Mouse (Mus musculus) megakaryocyte, adult 5-6 weeks (primary cell): ENCODE results near the gene Cxcl15. TPM values are rescaled to one million over a fixed set of nuclear protein-coding genes. Genes with fewer than 3 reads are reported as not detected.

Source experiments
- ATAC-seq: 2 replicates; pipeline ENCODE4 v1.8.0; 2016; ENCODE audit warnings: mild to moderate bottlenecking, inconsistent platforms; ENCODE audit not compliant: poor library complexity, severe bottlenecking
- total RNA-seq, 2 experiments: library from RNA; stranded (forward) in 1 of 2; stranded (reverse) in 1 of 2; fragments of 153-499, 151-499 nt in 1 of 2; fragments of 221-1000, 200-1000 nt in 1 of 2; gene quantifications; 2 replicates each; pipeline versions ENCODE4 v1.2.3 to v1.2.4; 2015 to 2017

Gene Cxcl15
- total RNA-seq (2015) (not detected in 2 replicates), total RNA-seq (2017) (not detected in 2 replicates)

DNA sequence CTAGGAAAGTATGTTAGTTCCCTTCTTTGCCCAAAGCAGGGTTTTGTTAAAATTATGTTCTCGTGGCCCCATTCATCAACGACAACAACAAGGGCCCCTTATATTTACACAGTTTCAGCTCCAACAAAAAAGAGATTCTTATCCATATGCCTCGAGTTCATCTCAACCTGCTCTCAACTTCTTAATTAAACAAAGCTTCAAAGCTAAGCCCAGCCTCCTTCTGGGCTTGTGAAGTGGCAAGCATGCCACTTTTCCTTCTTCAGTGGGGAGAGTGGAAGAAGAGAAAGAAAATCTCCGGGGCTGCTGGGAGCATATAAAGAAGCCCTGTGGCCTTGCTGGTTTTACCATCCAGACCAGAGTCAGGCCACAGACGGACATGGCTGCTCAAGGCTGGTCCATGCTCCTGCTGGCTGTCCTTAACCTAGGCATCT is at the start of gene Cxcl15:
TSS of gene Cxcl15 (plus strand) at position 340 of the 431 bp plus-strand sequence.
- no peak for ATAC-seq

DNA sequence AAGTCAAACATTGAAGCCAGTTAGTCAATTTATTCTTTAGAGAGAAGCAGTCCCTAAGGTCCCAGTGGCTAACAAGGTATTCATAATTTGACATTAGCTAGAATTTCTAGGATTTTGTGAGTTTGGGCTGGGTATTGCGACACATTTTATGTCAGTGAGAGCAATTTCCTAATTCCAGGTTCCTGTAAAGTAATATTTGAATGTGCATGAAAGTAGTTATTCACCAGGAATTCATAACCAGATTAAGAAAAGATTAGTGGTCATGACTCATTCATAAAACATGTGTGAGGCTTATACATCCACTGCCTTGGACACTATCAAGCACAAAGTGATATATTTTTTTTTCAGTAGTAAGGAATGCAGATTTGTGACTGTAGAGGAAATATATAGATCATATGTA is 40.4 kb upstream of the Cxcl15 start:
- no peak for ATAC-seq

DNA sequence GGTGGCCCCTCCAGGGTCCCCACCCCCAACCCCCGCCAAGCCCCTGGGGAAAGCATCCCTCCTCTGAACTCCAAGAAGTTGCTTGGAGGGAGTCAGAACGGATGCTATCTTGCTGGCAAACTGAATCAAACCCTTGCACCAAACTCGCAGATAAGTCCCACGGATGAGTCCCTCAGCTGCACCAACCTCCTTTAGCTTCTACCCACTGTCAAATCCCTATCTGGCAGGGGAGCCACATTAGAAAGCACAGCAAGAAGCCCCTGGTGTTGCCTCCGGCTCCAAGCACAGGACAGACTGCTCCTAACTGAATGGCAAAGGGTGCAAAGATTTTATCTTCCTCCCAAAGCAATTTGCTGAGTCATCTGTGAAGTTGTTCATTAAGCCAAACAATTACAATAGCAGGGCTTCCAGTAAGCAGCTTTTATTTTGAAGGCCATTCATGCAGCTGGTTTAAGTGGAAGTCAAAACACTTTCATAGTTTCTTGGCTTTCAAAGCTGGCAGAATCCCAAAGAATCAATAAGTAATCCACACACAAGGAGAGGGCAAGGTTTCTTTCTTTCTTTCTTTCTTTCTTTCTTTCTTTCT is 36.2 kb upstream of the Cxcl15 start:
- ATAC-seq: no peak

DNA sequence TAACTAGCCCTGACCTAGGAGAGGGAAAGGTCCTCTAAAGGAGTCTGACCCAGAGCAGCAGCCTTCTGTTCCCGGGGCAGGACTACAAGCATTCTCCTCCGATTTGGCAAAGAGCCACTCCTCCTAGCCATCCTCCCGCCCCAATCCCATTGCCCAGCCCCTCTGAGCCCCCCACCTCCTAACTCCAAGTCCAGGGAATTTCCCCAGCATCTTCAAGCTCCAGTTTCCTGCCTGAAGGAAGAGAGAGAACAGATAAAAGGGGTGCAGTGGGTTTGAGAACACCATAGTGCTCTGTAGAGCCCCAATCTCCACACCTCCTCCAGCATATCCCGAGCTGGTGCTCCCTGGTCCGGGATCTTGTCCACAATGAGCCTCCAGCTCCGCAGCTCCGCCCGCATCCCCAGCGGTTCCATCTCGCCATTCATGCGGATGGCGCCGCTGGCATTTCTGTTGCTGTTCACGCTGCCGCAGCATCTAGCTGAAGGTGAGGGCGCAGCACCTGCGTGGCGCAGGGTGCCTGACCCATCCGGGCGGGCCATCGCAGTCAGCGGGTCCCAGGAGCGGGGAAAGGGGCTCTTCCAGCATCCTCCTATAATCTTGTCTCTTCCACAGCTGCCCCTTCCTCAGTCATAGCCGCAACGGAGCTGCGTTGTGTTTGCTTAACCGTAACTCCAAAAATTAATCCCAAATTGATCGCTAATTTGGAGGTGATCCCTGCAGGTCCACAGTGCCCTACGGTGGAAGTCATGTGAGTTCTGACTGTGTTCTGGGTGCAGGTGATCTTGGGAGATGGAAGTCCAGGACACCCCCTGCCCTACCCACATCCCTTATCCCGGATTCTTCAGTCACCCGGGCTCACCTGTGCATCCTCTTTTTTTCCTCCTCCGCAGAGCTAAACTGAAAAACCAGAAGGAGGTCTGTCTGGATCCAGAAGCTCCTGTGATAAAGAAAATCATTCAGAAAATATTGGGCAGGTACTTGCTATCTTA is 35.0 kb upstream of the Cxcl15 start, which contains the start of gene Cxcl5:
TSS of gene Cxcl5 (plus strand) at position 284 of the 989 bp plus-strand sequence.
- ATAC-seq: peak; percentile 36; the same call in 1 of the 2 replicates

DNA sequence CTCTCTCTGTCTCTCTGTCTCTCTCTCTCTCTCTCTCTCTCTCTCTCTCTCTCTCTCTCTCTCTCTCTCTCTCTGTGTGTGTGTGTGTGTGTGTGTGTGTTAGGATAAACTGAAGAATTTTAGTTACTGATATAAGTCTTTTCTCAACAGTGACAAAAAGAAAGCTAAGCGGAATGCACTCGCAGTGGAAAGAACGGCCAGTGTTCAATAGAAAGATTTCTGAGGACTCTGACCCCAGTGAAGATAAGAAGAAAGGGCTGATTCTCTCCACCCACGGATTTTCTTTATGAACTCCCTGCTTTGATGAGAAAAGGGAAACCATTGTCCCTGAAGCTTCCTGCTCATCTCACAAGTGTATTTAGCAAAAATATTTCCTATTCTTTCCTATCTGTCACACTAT is 34.0 kb upstream of the Cxcl15 start:
- ATAC-seq: no peak

DNA sequence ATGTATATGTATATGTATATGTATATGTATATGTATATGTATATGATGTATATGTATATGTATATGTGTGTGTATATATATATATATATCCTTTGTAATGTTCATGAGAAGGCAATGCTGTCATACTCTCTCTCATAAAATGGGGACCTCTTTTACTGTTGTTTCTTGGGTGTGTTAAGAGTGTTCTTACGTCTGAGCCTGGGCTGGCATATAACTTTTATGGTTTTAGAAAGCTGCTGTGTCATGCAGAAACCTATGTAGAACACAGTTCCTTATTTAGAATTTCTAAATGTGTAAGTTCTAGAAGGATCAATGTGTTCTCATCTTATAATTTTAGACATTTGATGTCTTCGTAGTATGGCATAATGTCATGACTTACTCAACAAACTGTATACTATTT is 33.5 kb upstream of the Cxcl15 start:
- ATAC-seq: peak; percentile 58; the same call in 1 of the 2 replicates

DNA sequence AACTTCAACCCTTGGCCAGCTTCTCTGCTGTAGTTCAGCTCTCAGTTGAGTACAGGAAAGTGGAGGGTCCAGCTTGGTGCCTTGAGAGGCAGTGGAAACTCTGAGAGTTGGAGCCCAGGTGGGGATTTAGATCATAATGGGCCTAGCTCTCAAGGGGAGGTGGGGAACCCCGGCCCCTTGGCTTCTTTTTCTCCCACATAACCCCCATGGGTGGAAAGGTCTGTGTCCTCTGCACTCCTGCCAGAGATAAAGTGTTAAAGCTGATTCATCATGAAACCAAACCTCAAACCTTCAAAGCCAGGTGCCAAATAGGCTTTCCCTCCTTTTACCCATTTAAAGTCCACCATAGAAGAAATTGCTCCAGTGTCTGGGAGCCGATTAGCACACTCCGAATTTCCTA is 32.5 kb upstream of the Cxcl15 start:
- no peak for ATAC-seq

DNA sequence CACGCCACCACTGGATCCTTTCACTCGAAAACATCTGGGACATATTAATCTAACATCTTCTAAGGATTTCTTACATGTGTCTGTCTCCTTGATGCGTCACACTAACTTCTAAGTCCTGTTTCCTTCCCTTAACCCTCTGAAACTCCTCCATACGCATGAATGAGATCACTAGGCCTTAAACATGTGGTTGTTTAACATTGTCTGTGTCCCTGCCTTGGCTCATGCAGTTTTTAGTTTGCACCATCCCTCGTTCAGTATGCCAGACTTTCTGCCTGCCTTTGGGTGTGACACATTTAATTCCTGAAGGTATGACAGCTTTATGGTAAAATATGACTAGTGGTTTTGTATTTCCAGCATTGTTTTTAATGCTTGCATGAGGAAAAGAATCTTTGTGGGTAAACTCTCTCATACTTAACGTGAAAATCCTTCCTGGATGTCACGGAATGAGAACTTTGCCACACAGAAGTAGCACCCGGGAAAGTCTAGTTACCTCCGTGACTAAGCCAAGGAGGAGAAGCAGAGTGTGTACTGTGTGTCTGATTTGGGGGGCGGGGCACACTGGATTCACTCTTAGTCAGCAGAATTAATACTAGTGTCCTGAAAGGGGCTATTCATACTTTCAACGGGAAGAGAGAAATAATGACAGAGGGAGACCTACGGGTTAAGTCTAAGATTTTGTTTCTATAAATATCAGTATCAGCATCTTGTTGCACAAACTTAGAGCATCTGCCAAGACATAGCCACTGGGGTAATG is 30.2 kb upstream of the Cxcl15 start:
- no peak for ATAC-seq

DNA sequence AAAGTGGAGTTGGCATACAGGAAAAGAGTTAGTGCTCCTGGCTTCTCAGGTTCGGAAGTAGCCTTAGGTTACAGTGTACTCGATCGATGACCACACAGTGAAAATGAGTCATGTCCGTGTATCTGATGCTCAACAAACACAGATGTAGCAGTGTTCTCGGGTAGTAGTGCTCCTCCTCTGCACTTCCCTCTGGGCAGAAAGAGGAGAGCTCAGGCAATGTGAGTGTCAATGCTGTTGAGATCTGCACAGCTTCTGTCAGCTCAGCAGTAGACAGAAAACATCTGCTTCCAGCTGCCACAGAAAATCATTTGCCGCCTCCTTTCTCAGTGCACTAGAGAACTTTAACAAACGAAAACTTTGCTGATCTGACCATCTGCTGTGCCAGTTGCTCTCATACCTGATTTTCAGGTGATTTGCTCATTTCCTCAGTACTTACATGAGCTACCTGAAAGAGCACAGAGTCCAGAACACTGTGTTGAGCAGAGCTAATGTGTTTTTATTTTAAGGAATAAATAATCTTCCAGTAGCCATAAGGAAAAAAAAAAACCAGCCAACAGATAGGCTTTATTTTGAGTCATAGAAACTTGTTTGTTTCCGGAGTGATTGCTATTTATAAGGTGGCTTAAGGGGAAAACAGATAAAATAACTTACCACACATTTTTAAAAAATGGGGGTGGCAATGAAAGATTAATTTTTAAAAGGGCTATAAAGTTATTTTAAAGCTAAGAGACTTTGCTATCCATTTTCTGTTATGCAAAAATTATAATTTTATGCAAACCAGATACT is 28.3 kb upstream of the Cxcl15 start:
- no peak for ATAC-seq

DNA sequence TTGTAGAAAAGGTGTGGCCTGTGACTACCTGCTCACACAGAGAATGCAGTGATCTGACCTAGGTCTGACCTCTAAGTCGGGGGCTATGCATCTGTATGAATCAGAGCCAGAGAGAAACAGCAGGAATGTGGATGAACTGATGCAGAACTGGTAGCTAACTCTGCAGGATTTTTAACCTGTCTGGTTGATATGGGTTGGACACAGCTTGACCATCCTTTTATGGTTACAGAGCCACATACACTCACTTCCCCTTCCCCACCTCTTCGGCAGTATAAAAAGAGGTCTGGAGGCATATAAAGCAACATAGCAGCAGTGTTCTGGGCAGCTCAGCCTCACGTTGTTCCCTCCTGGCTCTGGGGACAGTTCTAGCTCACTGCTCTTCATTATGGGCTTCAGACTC is 26.1 kb upstream of the Cxcl15 start, which contains the start of gene Ppbp:
TSS of gene Ppbp (plus strand) at position 301 of the 400 bp plus-strand sequence.
- no peak for ATAC-seq

DNA sequence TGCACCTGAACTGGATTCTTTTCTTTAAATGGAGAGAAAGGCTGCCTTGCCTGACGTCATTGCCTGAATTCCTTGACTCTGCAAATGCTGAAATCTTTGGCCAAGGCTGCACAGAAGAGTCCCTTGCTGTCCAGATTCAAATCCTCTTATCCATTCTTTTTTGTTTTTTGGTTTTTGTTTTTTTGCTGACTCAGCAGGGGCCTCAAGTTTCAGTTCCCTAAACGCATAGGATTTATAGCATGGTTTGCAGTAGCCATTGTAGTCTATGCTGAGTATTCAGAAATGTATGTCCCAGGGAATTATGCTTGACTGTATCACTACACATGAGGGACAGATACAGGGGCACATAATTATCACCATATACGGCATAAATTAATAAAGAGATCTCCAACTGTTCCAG is 23.0 kb upstream of the Cxcl15 start:
- peak; percentile 57 for ATAC-seq

DNA sequence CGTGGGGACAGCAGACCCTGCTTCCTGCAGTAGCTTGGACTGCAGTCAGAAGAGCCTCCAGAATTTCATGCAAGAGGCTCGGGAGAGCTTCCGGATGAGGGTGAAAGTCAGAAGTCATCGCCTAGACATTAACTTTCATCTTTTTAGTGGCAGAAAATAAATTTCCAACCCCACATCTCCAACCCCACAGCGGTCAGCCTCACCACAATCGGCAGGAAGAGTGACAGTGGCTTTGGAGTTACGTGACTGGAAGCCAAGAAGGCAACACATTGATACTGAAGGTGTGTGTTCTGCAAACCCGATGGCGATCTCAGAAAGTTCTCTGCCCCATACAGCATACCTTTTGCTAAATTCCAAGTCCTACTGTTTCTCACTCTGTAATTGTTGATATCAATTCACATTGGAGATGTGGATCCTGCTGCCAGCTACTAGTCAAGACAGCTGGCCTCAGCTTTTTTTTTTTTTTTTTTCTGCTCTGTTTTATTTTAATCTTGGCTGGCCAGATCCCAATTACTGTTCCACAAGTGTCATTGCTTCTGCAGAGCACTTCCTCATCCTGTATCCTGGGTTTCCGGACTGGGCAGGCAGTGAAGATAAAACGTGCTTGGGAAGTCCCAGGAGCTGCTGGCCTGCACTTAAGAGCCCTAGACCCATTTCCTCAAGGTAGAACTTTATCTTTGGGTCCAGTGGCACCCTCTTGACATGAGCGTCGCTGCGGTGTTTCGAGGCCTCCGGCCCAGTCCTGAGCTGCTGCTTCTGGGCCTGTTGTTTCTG is 22.3 kb upstream of the Cxcl15 start, which contains the start of gene Pf4:
TSS of gene Pf4 (plus strand) at position 556 of the 774 bp plus-strand sequence.
- ATAC-seq: peak; percentile 46

DNA sequence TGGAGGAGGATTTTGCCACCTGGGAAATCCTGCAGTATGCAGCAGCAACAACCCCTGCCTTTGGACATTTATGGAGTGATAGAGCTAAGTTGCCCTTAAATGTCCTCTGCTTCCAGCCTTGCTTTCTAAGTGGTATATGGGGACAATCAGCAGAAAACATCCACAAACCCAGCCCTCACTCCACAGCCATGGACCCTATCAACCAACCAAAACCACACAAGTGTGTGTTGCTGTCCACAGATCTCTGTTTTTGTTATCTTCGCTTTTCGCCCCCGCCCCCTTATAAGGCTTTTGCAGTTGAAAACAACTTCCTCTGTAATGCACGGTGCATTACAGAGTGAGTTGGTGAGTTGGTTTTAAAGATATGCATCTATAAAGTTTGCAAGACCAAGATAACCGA is 18.8 kb upstream of the Cxcl15 start:
- ATAC-seq: peak; percentile 45

DNA sequence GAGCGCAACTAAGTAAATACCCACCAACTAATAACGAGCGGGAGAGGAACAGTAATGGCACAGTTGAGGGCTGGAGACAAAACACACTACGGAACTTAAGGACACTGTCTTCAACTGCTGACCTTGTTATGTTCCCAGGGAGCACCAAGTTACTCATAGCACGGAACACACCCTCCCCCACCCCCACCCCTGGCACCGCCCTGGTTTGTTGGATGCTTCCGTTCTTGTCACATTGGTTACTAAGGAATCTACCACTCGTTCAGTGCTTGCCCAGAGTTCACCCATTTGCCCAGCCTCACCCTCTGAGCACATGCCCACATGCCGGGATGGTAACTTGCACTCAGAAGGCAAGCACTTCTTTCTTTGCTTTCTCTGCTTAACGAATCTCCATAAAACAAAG is 16.7 kb upstream of the Cxcl15 start:
- no peak for ATAC-seq

DNA sequence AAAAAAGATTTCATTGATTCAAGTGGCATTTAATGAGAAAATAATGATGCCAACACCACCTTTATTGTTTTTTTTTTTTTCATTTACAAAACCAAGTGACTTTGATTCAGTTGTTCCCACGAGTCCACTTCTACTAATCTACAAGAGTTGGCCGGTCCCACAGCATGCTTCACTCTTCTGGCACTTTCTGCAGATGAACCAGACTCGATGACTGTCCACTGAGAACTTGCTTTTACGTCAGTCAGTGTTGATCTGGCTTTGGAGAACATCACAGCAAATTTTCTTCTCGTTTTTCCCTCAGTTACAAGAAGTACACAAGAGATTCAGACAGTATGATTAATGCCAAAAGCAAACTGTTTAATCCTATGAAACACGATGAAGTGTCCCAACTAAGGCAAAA is 15.5 kb upstream of the Cxcl15 start:
- no peak for ATAC-seq

DNA sequence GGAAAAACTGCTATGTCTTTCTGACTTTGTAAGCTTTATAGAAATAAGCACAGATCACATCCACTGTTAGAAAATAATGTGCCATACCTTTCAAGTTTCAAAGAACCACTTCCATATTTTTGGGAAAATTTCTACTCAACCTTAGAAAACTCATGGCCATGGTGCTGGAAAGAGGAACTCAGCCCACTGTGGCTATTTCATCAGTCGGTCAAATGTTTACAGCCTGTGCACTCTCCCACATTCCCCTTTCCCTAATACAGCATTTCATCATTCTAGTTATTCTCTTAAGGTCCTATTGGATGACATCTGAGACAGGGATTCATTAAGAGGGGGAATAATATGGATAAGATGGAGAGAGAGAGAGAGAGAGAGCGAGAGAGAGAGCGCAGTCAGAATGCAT is 10.6 kb upstream of the Cxcl15 start:
- ATAC-seq: peak; percentile 38

DNA sequence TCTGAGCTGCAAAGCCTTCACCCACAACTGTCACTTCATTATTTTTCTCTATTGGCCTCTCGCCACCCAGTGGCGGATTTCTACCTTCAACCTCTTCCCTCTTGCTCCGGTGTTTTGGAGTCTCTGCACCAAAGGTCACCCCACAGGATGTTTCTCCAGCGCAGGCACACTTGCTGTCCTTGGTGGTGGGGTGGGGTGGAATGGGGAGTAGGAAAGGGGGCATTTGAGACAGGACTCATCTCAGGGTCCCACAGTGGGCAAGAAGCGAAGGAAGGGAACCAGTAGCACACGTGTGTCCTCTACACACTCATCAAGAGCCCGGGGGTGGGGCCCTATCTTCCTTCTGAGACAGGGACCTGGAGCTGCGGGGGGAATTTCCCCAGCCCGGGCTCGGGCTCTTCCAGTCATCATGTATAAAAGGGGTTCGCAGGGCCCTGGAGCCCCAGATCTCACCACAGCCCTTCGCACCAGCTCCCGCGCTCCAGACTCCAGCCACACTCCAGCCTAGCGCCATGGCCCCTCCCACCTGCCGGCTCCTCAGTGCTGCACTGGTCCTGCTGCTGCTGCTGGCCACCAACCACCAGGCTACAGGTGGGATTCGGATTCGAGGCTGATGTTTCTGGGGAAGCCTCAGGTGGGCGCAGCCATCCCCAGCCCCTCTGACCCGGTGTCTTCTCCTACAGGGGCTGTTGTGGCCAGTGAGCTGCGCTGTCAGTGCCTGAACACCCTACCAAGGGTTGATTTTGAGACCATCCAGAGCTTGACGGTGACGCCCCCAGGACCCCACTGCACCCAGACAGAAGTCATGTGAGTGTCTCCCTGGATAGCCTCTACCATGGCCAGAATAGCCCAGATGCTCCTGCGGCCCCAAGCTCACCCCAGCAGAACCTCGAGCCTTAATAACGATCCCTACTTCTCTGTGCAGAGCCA is 8.4 kb upstream of the Cxcl15 start, which contains the start of gene Cxcl3:
TSS of gene Cxcl3 (plus strand) at position 445 of the 930 bp plus-strand sequence.
- ATAC-seq: peak; percentile 38

DNA sequence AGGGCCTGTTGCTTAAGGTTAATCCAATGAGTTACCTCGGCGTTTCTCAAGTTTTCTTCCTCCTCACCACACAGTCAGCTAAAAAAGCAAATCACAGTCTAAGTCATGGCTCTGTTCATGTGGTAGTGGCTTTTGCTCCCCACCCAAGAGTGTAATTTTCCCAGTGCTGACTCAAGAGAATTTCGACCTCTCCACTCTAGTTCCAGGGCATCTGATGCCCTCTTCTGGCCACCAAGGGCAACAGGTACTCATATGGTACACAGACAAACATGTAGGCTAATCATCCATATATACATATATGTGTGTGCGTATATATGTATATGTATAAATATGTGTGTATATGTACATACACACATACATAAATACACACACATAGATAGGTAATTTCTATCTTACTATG is 6.2 kb upstream of the Cxcl15 start:
- peak; percentile 19; the same call in 1 of the 2 replicates for ATAC-seq
